Mouse (Mus musculus) embryonic facial prominence, embryonic 13.5 days (tissue): ENCODE data around the gene Metap1. TPM values are rescaled to one million over a fixed set of nuclear protein-coding genes. Genes with fewer than 3 reads are reported as not detected.

Experiments used
- ATAC-seq: fragments of 200-750 bp; cut with Nextera tagmentation; 2 replicates; pipeline ENCODE4 v1.8.0; 2017; ENCODE audit warnings: low read depth; ENCODE audit not compliant: insufficient number of reproducible peaks, insufficient read depth, low FRiP score, low TSS enrichment
- H3K27ac ChIP-seq: fragments of 300-500 bp; sonication (generic); 2 replicates; pipeline ENCODE4 v1.5.1; 2015; ENCODE audit warnings: moderate library complexity, mild to moderate bottlenecking, inconsistent platforms
- H3K27me3 ChIP-seq: fragments of 300-500 bp; sonication (generic); 2 replicates; pipeline ENCODE4 v1.6.1; 2015; ENCODE audit warnings: mild to moderate bottlenecking, inconsistent platforms
- H3K36me3 ChIP-seq: fragments of 300-500 bp; sonication (generic); 2 replicates; pipeline ENCODE4 v1.6.1; 2015; ENCODE audit warnings: mild to moderate bottlenecking, inconsistent platforms
- H3K4me1 ChIP-seq: fragments of 300-500 bp; sonication (generic); 2 replicates; pipeline ENCODE4 v1.6.1; 2015; ENCODE audit warnings: inconsistent platforms
- H3K4me2 ChIP-seq: fragments of 300-500 bp; sonication (generic); 2 replicates; pipeline ENCODE4 v1.6.1; 2015; ENCODE audit warnings: moderate library complexity, mild to moderate bottlenecking, inconsistent platforms
- H3K4me3 ChIP-seq: fragments of 300-500 bp; sonication (generic); 2 replicates; pipeline ENCODE4 v1.5.1; 2015; ENCODE audit warnings: mild to moderate bottlenecking, inconsistent platforms
- H3K9ac ChIP-seq: fragments of 300-500 bp; sonication (generic); 2 replicates; pipeline ENCODE4 v1.6.1; 2015; ENCODE audit warnings: mild to moderate bottlenecking, inconsistent platforms
- H3K9me3 ChIP-seq: fragments of 300-500 bp; sonication (generic); 2 replicates; pipeline ENCODE4 v1.6.1; 2016; ENCODE audit warnings: inconsistent platforms
- WGBS: fragments of 180-500 bp; shearing (Covaris S2); methylation state at CpG from one replicate; pipeline ENCODE4 v1.1.7; 2015; ENCODE audit warnings: mixed read lengths; 5-methylcytosine and 5-hydroxymethylcytosine counted together
- microRNA counts: library from miRNA; unstranded; fragments of <30 nt; microRNA quantifications from one replicate; lab custom pipeline; 2016
- microRNA-seq: library from miRNA; unstranded; fragments of <30 nt; microRNA quantifications from one replicate; pipeline ENCODE4, GENCODE M21; 2016
- polyA plus RNA-seq: library from polyadenylated mRNA; unstranded; fragments of >200 nt; fragmentation: Nextera tagmentation; extraction: Ambion mirVana; gene quantifications from 2 replicates; pipeline ENCODE4 v1.2.1, GENCODE M21; 2015

Gene Metap1
- polyA plus RNA-seq, 1 experiment from 2014 or later: 38.3 TPM

DNA sequence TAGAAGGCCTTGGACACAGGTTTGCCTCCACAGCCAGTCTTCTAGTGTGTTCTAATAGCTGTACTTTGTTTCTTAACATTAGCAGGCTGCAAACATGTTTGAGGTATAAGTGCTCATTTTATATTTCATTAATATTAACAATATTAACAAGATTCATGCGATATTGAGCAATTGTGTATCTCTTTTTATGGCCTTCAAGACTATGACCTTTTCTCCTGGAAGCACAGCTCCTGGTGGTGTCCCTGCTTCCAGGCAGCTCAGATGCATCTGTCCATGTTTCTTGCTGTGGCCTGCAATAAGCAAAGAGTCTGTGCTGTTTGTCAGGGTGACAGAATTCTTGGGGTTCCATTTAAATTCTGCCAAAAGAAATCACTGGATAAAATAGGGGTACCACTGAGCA lies 79.7 kb downstream of the Metap1 start:
- H3K36me3 ChIP-seq: no peaks in the 10 kb centered on the region
- ATAC-seq: no peak
- WGBS: 85% methylated on average over 1 of the region's 1 CpGs
- H3K4me2 ChIP-seq: no peak overlapping the region
- H3K9me3 ChIP-seq: no peaks in the 10 kb centered on the region
- H3K9ac ChIP-seq: no peak overlapping the region
- H3K4me3 ChIP-seq: no peak overlapping the region
- H3K4me1 ChIP-seq: no peaks in the 10 kb centered on the region
- H3K27me3 ChIP-seq: no peaks in the 10 kb centered on the region
- H3K27ac ChIP-seq: no peak overlapping the region

MicroRNAs within 50 kb of the gene (microRNA counts, 519-probe panel; counts per million panel counts)
- 236 counts per million, percentile 44 among the panel's probes with 10 or more counts for microRNA mmu-miR-1956 (lab: Ali Mortazavi, UCI)

Small RNA genes lying within 50 kb of the gene (microRNA-seq; reads per million reads assigned to microRNA genes)
- gene Mir1956: not detected

Other genes starting within 250 kb of the Metap1 start
- gene Adh1, start 228.5 kb downstream of the Metap1 start, polyA plus RNA-seq: 7.1 and 14.3 TPM in 2 replicates
- 0.19 TPM in 1 of 2 replicates, not detected in the other for gene Adh6a, start 176.2 kb downstream of the Metap1 start, polyA plus RNA-seq
- gene Adh6b, start 147.7 kb downstream of the Metap1 start, polyA plus RNA-seq: 0.37 and 0.70 TPM in 2 replicates
- not detected in 2 replicates for gene Adh4, start 74.0 kb downstream of the Metap1 start, polyA plus RNA-seq
- 228 and 237 TPM in 2 replicates for gene Adh5, start 46.4 kb downstream of the Metap1 start, polyA plus RNA-seq
- gene Eif4e, start 36.7 kb upstream of the Metap1 start, polyA plus RNA-seq: 382 and 420 TPM in 2 replicates